Mouse (Mus musculus) thymus, adult 18-20 months (tissue): ENCODE data around the gene Farp1.
"Not testable (repeated sequence)": the region's sequence is repeated elsewhere in the genome, so short reads cannot be mapped to it uniquely, and the experiment has no call there.

ENCODE experiments used
- DNase-seq, 2 experiments: peaks; one replicate each; pipeline ENCODE4 v3.0.0; 2022; ENCODE audit warnings: mixed read lengths in 2 of 2

Gene Farp1

GRCm38 (mm10) chr14:121034973-121035662, at the start of gene Farp1:
Gene Farp1 (plus strand): TSS chr14:121035200.
- DNase-seq, result peak; percentile 16 to 19

GRCm38 (mm10) chr14:120989126-120989525, 45.9 kb upstream of the Farp1 start:
- DNase-seq, result no peak

GRCm38 (mm10) chr14:120997686-120998085, 37.3 kb upstream of the Farp1 start:
- DNase-seq, result no peak

- DNase-seq, result no peak
Observed at GRCm38 (mm10) chr14:121000561-121001340, 34.2 kb upstream of the Farp1 start.

- DNase-seq, result no peak
Observed at GRCm38 (mm10) chr14:121005621-121006020, 29.4 kb upstream of the Farp1 start.

GRCm38 (mm10) chr14:121006021-121006420, 29.0 kb upstream of the Farp1 start:
- DNase-seq, result no peak

- no peak for DNase-seq
Observed at GRCm38 (mm10) chr14:121015114-121015690, 19.8 kb upstream of the Farp1 start.

GRCm38 (mm10) chr14:121022403-121022802, 12.6 kb upstream of the Farp1 start:
- DNase-seq, result no peak

GRCm38 (mm10) chr14:121025381-121025780, 9.6 kb upstream of the Farp1 start:
- DNase-seq, result no peak

GRCm38 (mm10) chr14:121031396-121031795, 3.6 kb upstream of the Farp1 start:
- no peak for DNase-seq

- no peak for DNase-seq
Observed at GRCm38 (mm10) chr14:121034525-121034924, 475 bp upstream of the Farp1 start.

GRCm38 (mm10) chr14:121035663-121036473, 868 bp downstream of the Farp1 start:
- peak; percentile 34 for DNase-seq

GRCm38 (mm10) chr14:121036612-121037221, 1.7 kb downstream of the Farp1 start:
- DNase-seq, result no peak

- DNase-seq, result no peak
Observed at GRCm38 (mm10) chr14:121037276-121037675, 2.3 kb downstream of the Farp1 start.

GRCm38 (mm10) chr14:121038676-121039075, 3.7 kb downstream of the Farp1 start:
- DNase-seq, result no peak

- DNase-seq, result no peak
Observed at GRCm38 (mm10) chr14:121044145-121044544, 9.1 kb downstream of the Farp1 start.

GRCm38 (mm10) chr14:121046313-121046961, 11.4 kb downstream of the Farp1 start:
- no peak for DNase-seq

GRCm38 (mm10) chr14:121047780-121048179, 12.8 kb downstream of the Farp1 start:
- no peak for DNase-seq

GRCm38 (mm10) chr14:121051002-121051401, 16.0 kb downstream of the Farp1 start:
- DNase-seq, result not testable (repeated sequence)

GRCm38 (mm10) chr14:121053020-121053518, 18.1 kb downstream of the Farp1 start:
- DNase-seq, result no peak

- no peak for DNase-seq
Observed at GRCm38 (mm10) chr14:121054062-121054461, 19.1 kb downstream of the Farp1 start.

GRCm38 (mm10) chr14:121057750-121058149, 22.8 kb downstream of the Farp1 start:
- no peak for DNase-seq
